Mouse (Mus musculus): Measurements from ENCODE around the gene Pawr. TPM values are rescaled to one million over a fixed set of nuclear protein-coding genes. Genes with fewer than 3 reads are reported as not detected.

Pawr gene
- total RNA-seq, 2 experiments from 2014 or later, result 3.4 to 3.8 TPM

- DNase-seq (ENCODE audit: low spot score in 2 of 2), result no peak
These were observed 22.9 kb downstream of the Pawr start for GRCm38 (mm10) chr10:108354726-108355391.

- DNase-seq (ENCODE audit: low spot score in 2 of 2), result no peak
These were observed 23.5 kb downstream of the Pawr start for GRCm38 (mm10) chr10:108355392-108355775.

GRCm38 (mm10) chr10:108356601-108357187 is 24.8 kb downstream of the Pawr start:
- DNase-seq (ENCODE audit: low spot score in 2 of 2), result no peak

GRCm38 (mm10) chr10:108359974-108360373 is 28.1 kb downstream of the Pawr start:
- no peak for DNase-seq (ENCODE audit: low spot score in 2 of 2)

GRCm38 (mm10) chr10:108360801-108361200 is 28.9 kb downstream of the Pawr start:
- no peak for DNase-seq (ENCODE audit: low spot score in 2 of 2)

- no peak for DNase-seq (ENCODE audit: low spot score in 2 of 2)
These were observed 29.7 kb downstream of the Pawr start for GRCm38 (mm10) chr10:108361419-108362155.

GRCm38 (mm10) chr10:108363932-108364331 is 32.0 kb downstream of the Pawr start:
- no peak for DNase-seq (ENCODE audit: low spot score in 2 of 2)

GRCm38 (mm10) chr10:108364946-108365719 is 33.2 kb downstream of the Pawr start:
- DNase-seq (ENCODE audit: low spot score in 2 of 2), result no peak

- DNase-seq (ENCODE audit: low spot score in 2 of 2), result no peak
These were observed 34.3 kb downstream of the Pawr start for GRCm38 (mm10) chr10:108366251-108366650.

- no peak for DNase-seq (ENCODE audit: low spot score in 2 of 2)
These were observed 36.4 kb downstream of the Pawr start for GRCm38 (mm10) chr10:108368358-108368757.

- no peak for DNase-seq (ENCODE audit: low spot score in 2 of 2)
These were observed 40.3 kb downstream of the Pawr start for GRCm38 (mm10) chr10:108372258-108372657.

GRCm38 (mm10) chr10:108372858-108373257 is 40.9 kb downstream of the Pawr start:
- no peak for DNase-seq (ENCODE audit: low spot score in 2 of 2)

GRCm38 (mm10) chr10:108375796-108376195 is 43.9 kb downstream of the Pawr start:
- no peak for DNase-seq (ENCODE audit: low spot score in 2 of 2)

- DNase-seq (ENCODE audit: low spot score in 2 of 2), result no peak
These were observed 44.4 kb downstream of the Pawr start for GRCm38 (mm10) chr10:108376366-108376765.

- DNase-seq (ENCODE audit: low spot score in 2 of 2), result no peak
These were observed 45.4 kb downstream of the Pawr start for GRCm38 (mm10) chr10:108377369-108377768.

GRCm38 (mm10) chr10:108378062-108378461 is 46.1 kb downstream of the Pawr start:
- no peak for DNase-seq (ENCODE audit: low spot score in 2 of 2)

- DNase-seq (ENCODE audit: low spot score in 2 of 2), result no peak
These were observed 46.6 kb downstream of the Pawr start for GRCm38 (mm10) chr10:108378479-108378878.

- no peak for DNase-seq (ENCODE audit: low spot score in 2 of 2)
These were observed 48.8 kb downstream of the Pawr start for GRCm38 (mm10) chr10:108380715-108381114.

- no peak for DNase-seq (ENCODE audit: low spot score in 2 of 2)
These were observed 52.3 kb downstream of the Pawr start for GRCm38 (mm10) chr10:108384153-108384769.

GRCm38 (mm10) chr10:108385480-108385955 is 53.6 kb downstream of the Pawr start:
- no peak for DNase-seq (ENCODE audit: low spot score in 2 of 2)

- no peak for DNase-seq (ENCODE audit: low spot score in 2 of 2)
These were observed 56.5 kb downstream of the Pawr start for GRCm38 (mm10) chr10:108388410-108388915.
